Mouse (Mus musculus) lung, adult 2 months (tissue): ENCODE data around the gene Spc25. TPM values are rescaled to one million over a fixed set of nuclear protein-coding genes. Genes with fewer than 3 reads are reported as not detected.

ENCODE experiments used
- DNase-seq: peaks from one replicate; pipeline ENCODE4 v3.0.0; 2022
- H3K4me1 ChIP-seq: fragments of 200-500 bp; 2 replicates; pipeline ENCODE4 v1.6.1; 2011; ENCODE audit warnings: low read length; ENCODE audit not compliant: control insufficient read depth, insufficient read depth
- H3K4me3 ChIP-seq: fragments of 200-500 bp; replicated peaks from 2 replicates; pipeline ENCODE3; 2011; ENCODE audit warnings: low read depth, mild to moderate bottlenecking, control low read depth, low read length; ENCODE audit errors: extremely low read depth
- CTCF ChIP-seq: fragments of 200-500 bp; IDR thresholded peaks from 2 replicates; pipeline ENCODE4 v1.5.1; 2011; ENCODE audit warnings: mild to moderate bottlenecking, low read length, control low read depth; ENCODE audit not compliant: insufficient read depth
- POLR2A ChIP-seq: fragments of 200-500 bp; IDR thresholded peaks from 2 replicates; pipeline ENCODE4 v1.6.1; 2011; ENCODE audit warnings: low read depth, mild to moderate bottlenecking, control low read depth, low read length, borderline replicate concordance; ENCODE audit errors: extremely low read depth
- WGBS: fragments of 180-500 bp; shearing (Covaris S2); methylation state at CpG from one replicate; pipeline ENCODE4 v1.1.7; 2018; 5-methylcytosine and 5-hydroxymethylcytosine counted together
- polyA plus RNA-seq: library from polyadenylated mRNA; depleted of rRNA; stranded (reverse); fragments of >200 nt; gene quantifications from 2 replicates; pipeline ENCODE4 v1.2.3, GENCODE M21; 2012; rRNA removed

Gene Spc25
- 0.23 and 0.89 TPM in 2 replicates for polyA plus RNA-seq

- peak within 1 kb of the TSS; percentile 78 for H3K4me3 ChIP-seq
- peak; percentile 84 for DNase-seq
- H3K4me1 ChIP-seq = no peaks in the 10 kb centered on the region
- no peak for TF ChIP-seq CTCF
- TF ChIP-seq POLR2A = no peak
- under 1% methylated on average over 46 of the region's 46 CpGs for WGBS
Measured at GRCm38 (mm10) chr2:69205791-69206351, at the start of gene Spc25. Spc25 (minus strand) TSS chr2:69206194.

DNA sequence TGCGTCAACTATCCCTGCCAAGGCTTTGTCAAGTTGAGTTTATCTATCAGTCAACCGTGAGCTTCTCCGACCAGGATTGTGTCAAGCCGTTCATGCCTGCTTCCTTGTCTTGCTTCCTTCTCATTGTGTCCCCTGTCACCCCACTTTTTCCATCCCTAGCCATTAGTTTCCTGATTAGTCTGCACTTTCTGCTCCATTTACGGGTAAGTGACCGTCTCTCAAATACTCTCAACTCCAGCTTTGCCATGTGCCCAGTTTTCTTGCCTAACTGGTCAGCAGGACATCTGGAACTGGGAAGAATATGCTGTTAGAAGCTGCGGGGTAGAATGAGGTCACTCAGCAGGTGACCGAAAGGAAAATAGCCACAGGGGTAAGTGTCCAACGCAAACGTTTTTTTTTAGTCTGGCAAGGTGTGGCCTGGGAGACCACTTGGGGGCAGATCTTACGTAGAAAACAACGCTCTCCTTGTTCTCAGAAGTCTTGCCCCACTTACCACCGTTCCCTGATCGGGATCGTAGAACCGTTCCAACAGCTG, 42.3 kb upstream of the Spc25 start:
- WGBS = 39% methylated on average over 16 of the region's 16 CpGs
- Histone ChIP-seq H3K4me3 (no peak overlapping the region), H3K4me1 (no peaks in the 10 kb centered on the region)
- no peak for TF ChIP-seq CTCF
- no peak for TF ChIP-seq POLR2A
- DNase-seq = no peak

DNA sequence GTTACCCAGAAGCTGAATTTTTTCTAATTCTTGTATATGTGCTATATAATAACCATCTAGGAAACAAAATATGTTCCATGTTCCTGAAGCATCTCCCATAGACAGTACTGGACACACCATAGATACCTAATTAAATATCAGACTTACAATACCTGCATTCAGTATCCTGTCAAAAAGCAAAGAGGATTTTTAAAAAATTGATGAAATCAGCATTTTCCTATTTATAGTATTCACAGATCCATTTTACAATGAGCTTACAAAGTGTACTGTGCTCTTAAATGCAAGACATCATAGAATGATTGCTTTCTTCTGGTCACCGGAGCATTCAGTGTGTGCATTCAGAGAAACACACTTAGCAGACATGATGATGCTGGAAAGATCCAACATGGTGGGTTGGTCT, 41.1 kb upstream of the Spc25 start:
- H3K4me1 ChIP-seq = no peaks in the 10 kb centered on the region
- H3K4me3 ChIP-seq = no peak overlapping the region
- WGBS = 94% methylated on average over 1 of the region's 1 CpGs
- TF ChIP-seq CTCF (no peak), POLR2A (no peak)
- DNase-seq = no peak

GRCm38 (mm10) chr2:69244924-69245323, 38.9 kb upstream of the Spc25 start:
- Histone ChIP-seq H3K4me3 (no peak overlapping the region), H3K4me1 (no peaks in the 10 kb centered on the region)
- 42% methylated on average over 2 of the region's 2 CpGs for WGBS
- TF ChIP-seq POLR2A = no peak
- no peak for DNase-seq

DNA sequence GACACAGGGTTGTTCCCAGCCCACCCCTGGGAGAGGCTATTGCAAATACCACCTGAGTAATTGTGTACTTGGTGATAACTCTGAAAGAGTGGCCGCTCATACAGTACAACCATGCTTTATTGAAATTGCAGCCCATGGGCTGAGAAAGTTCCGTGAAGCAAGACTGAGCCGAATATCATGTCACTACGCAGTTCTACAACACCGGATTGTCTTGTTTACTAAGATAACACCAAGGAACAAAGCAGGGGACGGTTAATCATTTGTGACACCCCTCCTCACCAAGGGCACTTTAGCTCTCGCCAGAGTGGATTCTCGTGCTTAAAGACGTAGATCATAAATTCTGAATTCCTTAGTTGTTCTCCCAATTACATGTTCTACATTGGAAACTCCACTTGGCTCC, 33.3 kb upstream of the Spc25 start:
- Histone ChIP-seq H3K4me3 (no peak overlapping the region), H3K4me1 (no peaks in the 10 kb centered on the region)
- TF ChIP-seq CTCF (no peak), POLR2A (no peak)
- no peak for DNase-seq
- 65% methylated on average over 9 of the region's 9 CpGs for WGBS

DNA sequence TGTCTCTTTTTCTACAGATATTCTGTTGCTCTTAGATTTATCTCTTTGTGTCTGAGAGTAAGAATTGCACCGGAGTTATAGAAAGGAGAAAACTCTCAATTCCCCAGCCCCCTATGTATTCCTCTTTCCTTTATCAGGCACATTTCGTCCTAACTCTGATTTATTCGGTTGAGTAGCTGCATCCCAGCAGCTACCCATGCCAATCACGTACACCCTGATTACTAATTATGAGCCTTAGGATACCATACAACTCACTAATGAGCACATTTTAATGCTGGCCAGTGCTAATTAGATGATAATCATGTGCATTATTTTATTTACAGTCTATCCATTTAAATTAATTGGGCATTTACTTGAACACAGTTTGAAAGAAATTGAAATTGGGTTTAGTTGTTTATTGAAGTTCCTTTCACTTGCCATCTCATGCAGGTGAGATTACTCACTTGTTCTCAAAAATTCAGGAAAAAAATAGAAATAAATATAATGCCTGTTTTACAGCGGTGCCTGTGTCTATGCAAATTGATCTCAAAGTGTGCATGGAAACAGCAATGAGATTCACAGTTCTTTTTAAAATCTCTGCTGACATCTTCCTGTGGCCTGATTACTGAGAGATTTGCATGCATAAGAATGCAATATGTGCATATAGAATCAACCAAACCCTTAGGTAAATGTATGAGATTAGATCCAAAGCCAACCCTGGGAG, 29.1 kb upstream of the Spc25 start:
- WGBS = 89% methylated on average over 5 of the region's 5 CpGs
- DNase-seq = no peak
- TF ChIP-seq CTCF (no peak), POLR2A (no peak)
- Histone ChIP-seq H3K4me3 (no peak overlapping the region), H3K4me1 (no peaks in the 10 kb centered on the region)

GRCm38 (mm10) chr2:69232101-69232500, 26.1 kb upstream of the Spc25 start:
- H3K4me1 ChIP-seq = no peaks in the 10 kb centered on the region
- TF ChIP-seq POLR2A = no peak
- no peak for TF ChIP-seq CTCF
- DNase-seq = no peak
- no peak overlapping the region for H3K4me3 ChIP-seq

DNA sequence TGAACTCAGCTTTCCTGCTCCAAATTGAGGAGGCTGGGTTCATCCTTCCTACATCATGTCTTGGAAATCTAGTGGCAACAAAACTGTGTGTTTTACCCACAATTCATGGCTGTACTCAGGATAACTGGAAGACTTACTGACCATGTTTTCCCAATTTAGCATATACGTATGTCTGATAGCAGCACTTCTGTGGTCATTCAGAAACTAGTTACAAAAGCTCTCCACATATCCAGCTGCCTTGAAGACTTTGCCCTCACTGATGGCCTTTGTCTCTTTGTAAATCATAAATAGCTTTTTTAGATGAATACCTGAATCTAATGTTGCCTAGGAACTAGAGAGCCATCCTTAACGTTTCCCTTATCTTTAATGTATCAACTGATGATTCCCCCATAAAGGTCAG, 24.1 kb upstream of the Spc25 start:
- no peak for DNase-seq
- Histone ChIP-seq H3K4me1 (no peaks in the 10 kb centered on the region), H3K4me3 (no peak overlapping the region)
- WGBS = 70% methylated on average over 2 of the region's 2 CpGs
- TF ChIP-seq CTCF (no peak), POLR2A (no peak)

DNA sequence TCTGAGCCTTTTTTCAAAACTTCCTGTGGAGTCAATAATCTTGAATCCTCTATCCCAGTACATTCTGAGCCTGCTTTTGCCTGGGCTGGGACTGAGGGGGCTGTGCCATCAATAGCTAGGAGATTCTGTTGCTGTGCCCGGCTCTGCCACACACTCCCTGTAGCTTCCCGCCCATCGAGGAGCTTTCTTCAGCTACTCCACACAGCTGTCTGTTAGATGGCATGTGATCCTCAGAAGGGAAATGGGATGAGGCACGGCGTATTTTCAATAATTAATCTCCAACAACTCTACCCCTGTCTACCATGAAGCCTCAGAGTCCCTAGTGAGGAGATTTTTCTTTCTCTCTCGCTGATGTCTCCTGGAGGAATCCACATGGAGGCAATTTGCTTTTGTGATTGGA, 22.6 kb upstream of the Spc25 start:
- H3K4me1 ChIP-seq = no peaks in the 10 kb centered on the region
- 85% methylated on average over 6 of the region's 6 CpGs for WGBS
- DNase-seq = no peak
- no peak overlapping the region for H3K4me3 ChIP-seq
- TF ChIP-seq POLR2A (no peak), CTCF (no peak)

GRCm38 (mm10) chr2:69226876-69227275, 20.9 kb upstream of the Spc25 start:
- DNase-seq = no peak
- Histone ChIP-seq H3K4me3 (no peak overlapping the region), H3K4me1 (no peaks in the 10 kb centered on the region)
- TF ChIP-seq POLR2A (no peak), CTCF (no peak)
- 88% methylated on average over 9 of the region's 9 CpGs for WGBS
